Mouse (Mus musculus) G1E (cell line): ENCODE measurements around the gene Ednrb.

Experiments used
- CTCF ChIP-seq: IDR thresholded peaks from 2 replicates; pipeline ENCODE4 v1.5.1; 2012; ENCODE audit warnings: low read depth, low read length, inconsistent platforms, mixed read lengths
- GATA1 ChIP-seq: IDR thresholded peaks from 2 replicates; pipeline ENCODE4 v1.6.1; 2012; ENCODE audit warnings: borderline replicate concordance, low read length, inconsistent platforms, mixed read lengths
- GATA2 ChIP-seq: IDR thresholded peaks from 2 replicates; pipeline ENCODE4 v1.6.1; 2012; ENCODE audit warnings: low read depth, low read length, inconsistent platforms, borderline replicate concordance
- POLR2AphosphoS5 ChIP-seq: IDR thresholded peaks from 2 replicates; pipeline ENCODE4 v1.6.1; 2012; ENCODE audit warnings: low read depth, low read length, inconsistent platforms; ENCODE audit not compliant: insufficient replicate concordance

DNA sequence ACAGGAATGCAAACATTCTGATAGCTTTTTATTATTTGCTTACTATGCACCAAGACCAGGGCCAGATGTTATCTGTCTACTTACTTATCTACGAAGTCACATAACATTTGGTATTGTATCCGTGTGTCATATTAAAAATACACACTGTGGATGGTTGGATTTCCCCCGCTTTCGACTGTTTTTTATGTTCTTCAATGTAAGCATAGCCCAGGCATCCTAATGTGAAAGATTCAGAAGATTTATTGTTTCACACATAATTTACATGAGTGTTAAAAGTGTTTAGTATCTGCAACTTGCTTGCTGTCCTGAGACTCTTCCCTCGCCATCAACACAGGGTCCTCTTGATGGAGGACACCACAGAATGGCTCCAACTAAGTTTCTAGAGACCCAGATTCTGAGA lies 5.3 kb downstream of the Ednrb start:
- TF ChIP-seq CTCF, result no peak
- no peak for TF ChIP-seq GATA2
- TF ChIP-seq GATA1, result no peak
- no peak for TF ChIP-seq POLR2AphosphoS5
